Mouse (Mus musculus) adrenal gland, postnatal 14 days (tissue): ENCODE results near the gene Atn1. TPM values are rescaled to one million over a fixed set of nuclear protein-coding genes. Genes with fewer than 3 reads are reported as not detected.

ENCODE experiments used
- DNase-seq: peaks from one replicate; pipeline ENCODE4 v3.0.0; 2021; ENCODE audit warnings: mixed read lengths
- total RNA-seq: library from RNA; stranded (reverse); gene quantifications from 2 replicates; pipeline ENCODE4 v1.2.3, GENCODE M21; 2021

Atn1 gene
- total RNA-seq, 1 experiment from 2014 or later = 70.3 TPM

DNA sequence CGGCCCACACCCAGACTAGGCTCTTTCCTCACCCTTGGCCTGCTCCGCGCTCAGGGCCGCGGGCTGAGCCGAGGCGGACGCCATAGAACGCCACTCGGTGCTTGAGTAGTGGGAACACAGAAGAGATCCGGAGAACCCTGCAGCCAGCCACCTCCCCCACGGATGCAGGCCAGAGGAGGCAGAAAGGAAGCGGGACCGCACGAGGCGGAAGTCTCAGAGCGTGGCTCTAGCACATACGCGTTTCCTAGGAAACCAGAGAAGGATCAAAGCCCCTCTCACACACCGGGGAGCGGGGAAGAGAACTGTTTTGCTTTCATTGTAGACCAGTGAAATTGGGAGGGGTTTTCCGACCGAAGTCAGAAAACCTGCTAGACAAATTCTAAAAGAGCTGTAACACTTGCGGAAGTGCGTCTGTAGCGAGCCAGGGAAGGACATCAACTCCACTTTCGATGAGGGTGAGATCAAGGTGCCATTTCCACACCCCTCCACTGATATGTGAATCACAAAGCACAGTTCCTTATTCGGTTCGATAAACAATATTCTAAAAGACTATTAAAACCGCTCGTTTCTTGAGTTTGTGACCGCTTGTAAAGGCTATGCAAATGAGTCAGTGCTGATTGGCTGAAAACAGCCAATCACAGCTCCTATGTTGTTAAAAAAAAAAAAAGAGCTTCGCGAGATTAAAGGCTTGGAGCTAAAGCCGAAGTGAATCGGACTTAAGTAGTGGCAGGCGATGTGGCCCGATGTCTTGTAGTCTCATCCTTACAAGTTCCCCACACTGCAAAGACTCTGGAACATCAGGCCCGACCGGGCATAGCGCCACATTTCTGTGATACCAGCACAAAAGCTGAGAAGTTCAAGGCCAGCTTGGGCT lies 15.2 kb downstream of the Atn1 start, which contains the start of gene Grcc10:
Gene Grcc10, minus strand, starts transcription at position 487 of the 874 bp plus-strand sequence.
- peak; percentile 93 for DNase-seq

DNA sequence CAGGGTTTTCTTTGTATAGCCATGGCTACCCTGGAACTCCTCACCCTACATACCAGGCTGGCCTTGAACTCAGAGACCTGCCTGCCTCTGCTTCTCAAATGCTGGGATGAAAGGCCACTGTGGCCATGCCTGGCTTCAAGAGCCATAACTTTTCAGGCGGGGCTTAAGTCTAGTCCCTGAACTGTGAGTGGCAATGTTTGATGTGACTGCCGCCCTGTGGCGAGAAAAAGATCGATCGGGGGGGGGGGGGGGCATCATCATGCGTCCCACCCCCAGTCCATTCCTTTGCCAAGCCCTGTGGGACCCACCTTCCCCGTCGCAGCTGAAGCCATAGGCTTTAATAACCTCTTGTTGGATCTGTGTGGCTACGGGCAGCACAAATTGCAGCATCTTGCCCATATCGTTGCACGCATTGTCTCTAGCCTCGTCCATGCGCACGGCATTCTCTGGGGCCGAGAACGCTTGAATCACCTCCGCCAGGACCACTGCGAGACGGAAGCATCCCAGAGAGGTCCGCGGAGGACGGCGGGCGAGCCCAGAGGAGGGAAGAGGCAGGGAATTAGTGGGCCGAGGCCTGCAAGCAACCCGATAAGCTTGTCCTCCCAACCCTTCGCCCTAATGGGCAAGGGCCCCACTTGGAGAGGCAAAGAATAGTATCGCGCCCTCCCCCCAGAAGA lies 16.0 kb downstream of the Atn1 start:
- DNase-seq = peak; percentile 75

DNA sequence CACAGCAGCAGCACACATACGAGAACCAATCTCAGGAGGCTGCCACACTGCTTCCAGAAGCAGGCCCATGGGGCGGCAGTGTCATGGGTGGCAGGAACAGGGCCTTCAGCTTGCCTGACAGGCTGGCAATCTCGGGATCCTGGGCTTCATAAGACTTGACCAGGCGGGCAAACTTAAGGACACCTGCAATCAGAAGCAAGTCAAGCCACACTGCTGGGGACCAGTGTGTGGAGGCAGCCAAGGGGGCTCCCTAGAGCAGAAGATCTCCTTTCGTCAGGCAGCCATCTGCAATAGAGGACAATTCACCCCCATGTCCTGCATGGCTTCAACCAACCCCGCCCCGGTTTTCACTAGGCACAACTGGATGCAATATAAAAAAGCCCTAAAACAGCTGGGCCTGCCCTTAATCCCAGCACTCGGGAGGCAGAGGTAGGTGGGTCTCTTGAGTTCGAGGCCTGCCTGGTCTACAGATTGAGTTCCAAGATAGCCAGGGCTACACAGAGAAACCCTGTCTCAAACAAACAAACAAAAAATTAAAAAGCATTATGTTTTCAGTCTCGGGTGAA lies 17.0 kb downstream of the Atn1 start:
- DNase-seq = no peak

DNA sequence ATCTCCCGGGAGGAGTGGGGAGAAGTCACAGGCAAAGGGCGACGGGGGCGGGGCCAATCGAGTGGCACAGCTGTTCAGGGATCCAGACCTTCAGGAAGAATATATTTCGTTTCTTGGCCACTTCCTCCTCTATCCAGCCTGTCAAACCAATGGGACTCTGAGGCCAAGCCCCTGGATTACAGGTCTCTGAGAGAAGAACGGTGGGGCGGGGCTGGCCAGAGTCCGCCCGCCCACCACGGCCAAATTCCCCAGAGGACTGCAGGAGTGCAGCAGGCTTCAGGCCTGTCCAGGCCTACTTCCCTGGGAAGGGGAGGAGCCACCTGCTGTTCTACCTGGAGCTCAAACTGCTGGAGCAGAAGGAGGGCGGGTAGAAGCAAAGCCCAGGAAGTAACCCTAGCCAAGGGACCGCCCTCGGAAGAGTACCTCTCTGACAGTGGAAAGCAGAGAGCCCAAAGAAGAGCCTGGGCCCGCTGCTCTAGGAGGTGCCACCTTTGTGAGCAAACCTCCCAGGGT lies 17.8 kb downstream of the Atn1 start, which contains the start of gene Ptpn6:
Gene Ptpn6, minus strand, starts transcription at position 204 of the 513 bp plus-strand sequence.
- no peak for DNase-seq

DNA sequence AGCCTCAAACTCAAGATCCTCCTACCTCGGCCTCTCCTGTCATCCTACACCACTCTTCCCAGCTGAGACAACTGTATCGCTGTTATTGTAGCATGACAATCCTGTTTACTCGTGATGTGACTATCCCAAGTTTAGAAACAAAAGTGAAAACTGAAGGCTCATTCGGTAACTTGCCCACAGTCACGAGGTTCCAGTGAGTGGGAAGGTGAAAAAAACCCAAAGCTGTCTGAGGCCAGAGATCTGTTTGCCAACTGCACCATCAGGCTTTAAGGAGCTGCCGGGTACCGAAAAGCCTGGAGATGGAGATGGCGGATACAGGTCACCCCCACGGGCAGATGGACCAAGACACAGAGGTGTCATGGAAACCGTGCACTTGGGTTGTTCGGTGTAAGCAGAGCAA lies 19.3 kb downstream of the Atn1 start:
- DNase-seq = no peak

DNA sequence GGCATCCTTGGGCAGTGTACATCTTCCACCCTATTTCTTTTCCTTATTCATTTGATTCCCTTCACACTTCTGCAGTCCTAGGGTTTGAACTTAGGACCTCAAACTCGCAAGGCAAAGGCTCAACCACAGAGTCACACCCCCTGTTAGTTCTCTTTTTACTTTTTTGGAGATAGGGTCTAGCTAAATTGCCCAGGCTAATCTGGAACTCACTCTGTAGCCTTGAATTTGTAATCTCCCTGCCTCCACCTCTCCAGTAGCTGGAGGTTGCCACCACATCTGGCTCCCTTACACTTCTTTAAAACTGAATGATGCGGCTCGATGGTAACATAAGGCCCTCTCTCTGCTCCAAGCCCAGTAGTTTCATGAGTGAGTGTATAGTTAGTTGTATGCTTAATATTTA lies 21.9 kb downstream of the Atn1 start:
- DNase-seq = no peak

DNA sequence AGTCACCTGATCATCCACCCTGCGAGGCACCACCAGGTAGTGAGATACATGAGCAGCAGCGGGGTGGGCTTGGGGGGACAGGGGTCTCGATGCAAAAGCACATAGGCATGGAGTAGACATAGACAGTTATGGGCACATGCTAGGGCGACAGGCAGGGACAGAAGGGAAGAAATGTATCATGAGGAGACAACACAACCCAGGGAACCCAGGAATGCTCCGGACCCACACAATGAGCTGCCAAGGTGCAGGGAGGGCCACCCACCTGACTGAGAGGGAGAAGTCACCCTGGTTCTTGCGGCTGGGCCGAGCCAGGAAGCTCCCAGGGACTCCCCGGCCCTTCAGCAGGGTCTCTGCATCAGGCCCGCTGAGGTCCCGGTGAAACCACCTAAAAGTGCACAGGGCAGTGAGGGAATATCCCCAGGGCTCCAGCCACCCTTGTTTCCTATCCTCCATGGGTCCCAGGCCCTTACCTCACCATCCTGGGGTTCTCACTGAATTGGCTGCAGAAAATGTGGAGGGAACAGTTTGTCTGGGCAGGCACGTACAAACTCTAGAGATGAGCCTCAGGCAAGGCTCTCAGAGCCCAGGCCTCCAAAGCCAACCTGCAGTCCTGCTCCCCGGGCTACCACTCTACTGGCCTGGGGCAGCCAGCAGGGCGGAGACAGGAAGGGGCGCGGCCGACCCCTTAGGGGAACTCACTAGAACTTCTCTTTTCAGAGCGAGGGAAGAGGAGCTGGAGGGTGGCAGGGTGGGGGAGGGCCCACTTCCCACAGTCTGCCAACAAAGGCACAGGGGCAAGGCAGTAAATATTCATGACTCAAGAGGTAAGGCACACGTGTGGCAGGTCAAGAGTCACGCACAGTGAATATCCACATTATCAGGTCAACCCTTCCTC lies 23.6 kb downstream of the Atn1 start:
- peak; percentile 50 for DNase-seq

DNA sequence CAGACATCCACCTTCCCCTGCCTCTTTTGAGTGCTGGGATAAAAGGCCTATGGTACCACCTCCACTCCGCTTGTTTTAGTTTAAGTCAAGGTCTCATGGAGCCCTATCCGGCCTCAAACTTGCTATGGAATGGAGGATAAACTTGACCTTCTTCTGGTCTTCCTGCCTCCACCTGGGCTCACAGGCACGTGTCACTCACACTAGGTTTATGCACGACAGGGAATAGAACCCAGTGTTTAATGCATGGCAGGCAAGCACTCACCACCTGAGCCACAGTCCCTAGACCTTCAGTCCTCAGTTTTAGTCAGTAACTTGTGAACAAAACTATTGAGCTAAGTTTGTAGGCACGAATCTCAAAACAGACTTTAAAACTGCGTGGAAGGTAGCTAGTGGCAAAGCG lies 25.3 kb downstream of the Atn1 start:
- DNase-seq = no peak

DNA sequence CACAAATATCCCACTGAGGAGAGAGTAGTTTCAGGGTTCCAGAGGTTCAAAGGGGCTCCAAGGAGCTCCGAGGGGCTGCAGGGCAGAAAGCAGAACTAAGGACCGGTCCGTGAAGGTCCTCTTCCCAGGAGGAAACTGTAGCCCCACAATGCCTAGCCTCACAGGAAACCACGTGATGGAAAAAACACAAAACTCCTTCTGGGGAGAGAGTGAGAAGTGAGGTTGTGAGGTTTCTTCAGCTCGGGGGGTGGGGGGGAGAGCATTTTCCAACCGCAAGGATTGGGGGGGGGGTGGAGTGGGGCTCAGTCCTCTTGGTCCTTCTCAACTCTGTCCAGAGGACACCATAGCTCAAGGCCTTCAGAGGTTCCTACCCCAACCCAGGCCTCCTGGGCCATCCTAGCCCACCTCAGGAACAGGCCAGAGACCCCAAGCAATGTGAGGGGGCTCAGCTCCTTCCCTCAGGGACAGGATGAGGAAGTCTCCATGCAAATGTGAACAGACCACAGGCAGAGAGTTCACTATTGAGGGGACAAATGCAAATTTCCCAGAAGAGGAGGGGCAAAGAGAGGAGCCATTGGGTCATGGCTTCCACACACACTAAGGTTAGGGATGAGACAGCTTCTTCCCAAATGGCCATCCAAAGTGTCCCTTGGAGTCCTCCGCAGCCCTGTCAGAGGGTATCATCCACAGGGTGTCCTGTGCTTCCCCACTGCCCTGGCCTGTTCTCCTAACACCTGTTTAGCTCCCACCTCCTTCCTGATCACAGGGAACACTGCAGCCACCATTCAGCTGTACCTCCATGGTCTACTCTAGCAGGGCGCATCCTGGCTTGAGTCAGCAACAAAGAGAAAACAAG lies 26.2 kb downstream of the Atn1 start:
- no peak for DNase-seq

DNA sequence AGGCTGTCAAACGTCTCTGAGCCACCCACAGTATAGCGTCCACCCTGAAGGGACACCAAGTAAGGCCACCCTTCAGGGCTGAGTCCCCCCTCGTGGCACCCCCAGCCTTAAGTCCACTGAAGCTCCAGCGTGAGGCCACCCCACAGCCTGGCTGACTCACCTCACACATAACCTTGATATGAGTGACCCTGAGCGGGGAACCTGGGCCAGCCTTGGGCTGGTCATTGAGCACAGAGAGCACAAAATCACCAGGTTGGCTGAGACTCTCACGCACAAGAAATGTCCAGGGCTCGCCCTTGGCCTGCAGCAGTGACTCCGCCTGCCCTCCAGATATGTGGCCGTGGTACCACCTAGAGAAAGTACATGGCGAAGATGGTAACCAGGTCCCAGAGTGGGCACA lies 27.7 kb downstream of the Atn1 start:
- DNase-seq = peak; percentile 75

DNA sequence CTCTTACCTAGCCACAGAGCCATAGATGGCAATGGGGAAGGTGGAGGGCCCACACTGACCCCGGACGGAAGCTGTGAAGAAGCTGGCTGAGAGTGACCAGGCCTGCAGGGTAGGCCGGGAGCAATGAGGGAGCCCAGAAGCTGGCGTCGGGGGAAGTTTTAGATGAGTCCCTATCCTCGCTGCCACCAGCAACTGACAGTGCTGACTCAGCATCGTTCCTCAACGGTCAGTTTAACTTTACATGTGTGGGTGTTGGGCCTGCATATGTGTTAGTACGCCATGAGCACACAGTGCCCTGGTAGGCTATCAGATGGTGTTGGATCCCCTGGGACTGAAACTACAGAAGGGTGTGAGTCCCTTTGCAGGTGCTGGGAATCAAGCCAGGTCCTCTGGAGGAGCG lies 31.9 kb downstream of the Atn1 start:
- DNase-seq = no peak

DNA sequence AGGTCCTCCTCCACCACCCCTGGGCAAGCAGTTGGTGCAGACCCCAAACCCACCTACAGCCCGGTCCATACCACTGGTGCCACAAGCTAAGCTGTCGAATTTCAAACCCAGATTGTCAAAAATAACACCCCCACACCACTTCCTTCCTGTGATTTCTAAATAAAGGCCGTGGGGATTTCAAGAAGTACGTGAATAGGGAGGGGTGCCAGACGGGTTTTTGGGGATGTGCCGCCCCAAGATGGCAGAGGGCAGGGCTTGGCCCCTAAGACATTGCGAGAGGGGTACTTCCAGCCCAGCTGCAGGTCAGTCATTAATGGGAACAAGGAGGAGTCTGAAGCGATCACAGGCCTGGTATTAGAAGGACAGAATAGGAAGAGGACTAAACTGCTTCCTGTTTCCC lies 32.8 kb downstream of the Atn1 start:
- DNase-seq = no peak

DNA sequence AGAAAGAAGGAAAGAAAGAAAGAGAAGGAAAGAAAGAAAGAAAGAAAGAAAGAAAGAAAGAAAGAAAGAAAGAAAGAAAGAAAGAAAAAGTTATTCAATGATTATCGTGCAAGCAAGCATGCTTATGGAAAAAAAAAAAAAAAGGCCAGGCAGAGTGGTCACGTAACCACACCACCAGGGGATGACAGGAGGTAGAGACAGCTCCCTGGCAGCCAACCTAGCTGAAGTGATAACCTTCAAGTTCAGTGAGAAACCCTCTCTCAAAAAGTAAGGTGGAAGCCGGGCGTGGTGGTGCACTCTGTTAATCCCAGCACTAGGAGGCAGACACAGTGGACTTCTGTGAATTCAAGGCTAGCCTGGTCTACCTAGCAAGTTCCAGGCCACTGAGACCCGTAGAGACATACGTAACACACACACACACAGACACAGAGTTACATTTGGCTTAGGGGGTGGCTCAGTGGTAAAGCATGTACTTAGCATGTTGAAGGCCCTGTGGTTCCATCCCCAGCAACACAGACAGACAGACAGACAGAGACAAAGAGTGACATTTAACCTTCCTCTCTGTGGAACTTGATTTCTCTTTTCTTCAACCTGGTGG lies 33.3 kb downstream of the Atn1 start:
- DNase-seq = no peak

DNA sequence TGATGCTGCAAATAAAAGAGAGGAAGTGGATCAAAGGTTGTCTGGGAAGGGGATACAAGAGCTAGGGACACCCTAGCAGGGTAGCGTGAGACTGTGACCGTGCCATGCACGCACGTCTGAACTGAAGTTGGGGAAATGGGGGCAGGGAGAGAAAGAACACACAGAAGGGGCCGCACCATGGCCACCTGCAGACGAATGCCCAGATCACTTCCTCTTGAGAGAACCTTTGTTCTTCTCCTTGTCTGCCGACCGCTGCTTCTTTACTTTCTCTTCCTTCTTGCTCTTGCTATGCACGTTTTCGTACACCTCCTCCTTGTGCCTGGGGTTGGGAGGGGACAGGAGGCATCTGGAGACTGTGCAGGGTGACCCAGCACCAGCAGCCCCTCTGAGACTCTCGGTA lies 35.4 kb downstream of the Atn1 start:
- DNase-seq = no peak

DNA sequence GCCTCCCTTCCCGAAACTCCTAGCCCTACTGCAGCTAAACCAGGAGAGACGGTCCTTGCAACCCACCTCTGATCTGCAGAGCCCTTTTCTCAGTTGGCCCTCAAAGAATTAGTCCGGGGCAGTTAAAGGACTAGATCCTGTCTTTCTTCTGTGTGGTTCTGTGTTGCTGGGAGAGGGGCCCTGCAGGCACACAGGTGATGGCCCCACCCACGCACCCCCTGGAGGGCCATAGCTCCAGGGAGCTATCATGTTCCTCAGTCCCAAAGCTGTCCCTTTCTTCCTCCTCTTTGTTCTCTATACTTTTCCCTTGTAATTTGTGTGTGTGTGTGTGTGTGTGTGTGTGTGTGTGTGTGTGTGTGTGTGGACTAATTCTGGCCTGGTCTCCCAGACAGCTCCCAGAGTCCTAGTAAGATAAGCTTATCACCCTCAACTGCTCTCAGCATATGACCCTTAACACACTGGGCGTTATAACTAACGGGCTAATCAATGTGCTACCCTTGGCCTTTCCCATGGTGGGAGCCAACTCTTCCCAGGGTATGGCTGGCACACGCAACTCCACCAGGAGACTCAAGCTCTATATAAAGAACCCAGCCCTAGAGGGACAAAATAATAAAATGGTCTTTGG lies 36.9 kb downstream of the Atn1 start:
- no peak for DNase-seq

DNA sequence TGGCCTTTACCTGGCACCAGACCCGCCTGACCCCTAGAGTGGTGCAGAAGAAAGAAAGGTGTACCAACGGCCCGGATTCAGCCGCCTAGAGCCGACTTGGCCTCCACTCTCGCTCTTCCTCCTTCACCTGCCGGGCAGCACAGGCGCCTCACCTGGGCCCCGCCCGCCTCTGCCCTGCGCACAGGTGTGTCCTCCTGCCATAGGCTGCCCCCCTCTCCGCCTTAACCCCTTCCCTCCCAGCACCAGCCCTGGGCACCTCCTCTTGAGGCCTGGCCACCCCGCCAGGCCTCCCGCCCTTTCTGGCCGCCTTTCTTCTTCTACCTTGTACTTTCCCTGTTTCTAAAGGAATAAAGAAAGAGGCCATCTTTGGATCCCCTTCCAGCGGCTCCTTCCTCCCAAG lies 37.6 kb downstream of the Atn1 start:
- DNase-seq = no peak

DNA sequence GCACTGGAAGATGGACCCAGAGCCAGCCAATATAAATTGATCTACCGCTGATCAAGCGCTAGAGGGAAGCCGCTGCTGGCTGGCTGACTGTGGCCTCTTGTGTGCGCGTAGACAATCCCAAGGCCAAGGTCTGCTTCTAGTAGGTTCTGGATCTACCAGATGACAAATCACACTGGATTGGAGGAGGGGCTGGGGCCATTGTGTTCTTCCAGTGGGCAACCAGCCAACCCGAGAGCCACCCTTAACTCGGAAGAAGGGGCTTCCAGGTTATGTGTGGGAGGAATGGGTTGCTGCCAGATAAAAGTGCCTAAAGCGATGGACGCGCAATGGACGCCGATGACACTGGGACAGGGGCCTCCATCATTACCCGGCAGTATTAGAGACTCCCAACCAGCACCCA lies 38.4 kb downstream of the Atn1 start:
- peak; percentile 57 for DNase-seq

DNA sequence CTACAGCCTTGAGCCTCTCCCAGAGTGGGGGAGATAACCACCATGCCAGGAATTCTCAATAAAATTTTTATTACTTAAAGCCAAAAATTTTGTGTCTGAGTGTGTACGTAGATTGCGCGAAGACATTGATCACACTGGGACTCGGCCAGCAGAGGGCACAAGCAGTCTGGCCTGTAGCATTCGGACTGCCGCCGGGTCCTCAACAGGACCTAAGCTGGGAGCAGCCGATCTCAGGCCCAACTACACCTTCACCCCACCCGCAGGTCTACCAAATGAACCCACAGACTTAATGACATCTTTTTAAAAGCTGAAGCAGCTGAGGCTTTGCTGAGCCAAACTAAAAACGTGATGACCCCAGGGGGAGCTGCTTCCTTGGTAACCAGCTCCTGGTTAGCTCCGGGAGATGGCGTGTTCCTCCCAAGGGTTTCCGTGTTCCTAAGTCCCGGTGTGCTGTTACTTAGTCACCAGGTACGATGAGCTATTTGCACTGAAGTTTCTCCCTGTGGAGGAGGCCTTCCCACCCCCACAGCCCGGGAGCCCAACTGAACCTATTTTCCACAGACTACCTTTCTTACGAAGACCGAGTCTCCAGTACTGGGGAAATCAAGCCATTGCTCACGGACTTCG lies 39.3 kb downstream of the Atn1 start:
- DNase-seq = peak; percentile 71

DNA sequence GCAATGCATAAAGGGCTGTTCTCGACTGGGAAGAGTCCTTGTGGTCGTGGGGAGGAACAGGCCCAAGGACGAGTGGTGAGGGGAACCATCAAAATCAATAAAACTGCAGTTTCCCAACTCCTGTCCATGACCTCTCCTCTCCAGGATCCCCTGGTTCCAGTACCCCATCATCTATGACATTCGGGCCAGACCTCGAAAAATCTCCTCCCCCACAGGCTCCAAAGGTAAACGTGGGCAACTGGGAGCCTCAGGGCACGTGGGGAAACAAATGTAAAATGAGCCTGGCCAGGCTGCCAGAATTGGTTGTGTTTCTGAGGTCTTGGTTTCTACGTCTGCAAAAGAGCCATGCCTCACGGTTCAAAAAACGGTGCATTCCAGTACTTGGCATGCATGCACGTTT lies 43.4 kb downstream of the Atn1 start:
- no peak for DNase-seq
